In genomic region chr2:3769260-3769659, GRCm38 (mm10) we compare ENCODE assay signal across 9 mouse cellular contexts.
DNase-seq lines count a peak whose midpoint lies in the region; ATAC-seq lines count a peak whose summit lies in the region.
"Had no signal": no experiment of that assay in that cellular context is flagged by ENCODE, and none has a peak within 500 bp of the region (broad histone marks: within the 10 kb centered on the region; RNA-seq: fewer than 3 reads in every experiment).

No protein-coding gene starts in this region.

- no peak overlapping the region for H3K4me3 ChIP-seq in limb, embryonic 15.5 days
- H3K4me3 ChIP-seq: erythroblast, embryonic 14.5 days had no signal

- H3K9ac ChIP-seq in limb, embryonic 15.5 days, result no peak overlapping the region

- no peak overlapping the region for H3K4me2 ChIP-seq in limb, embryonic 15.5 days

- ATAC-seq in limb, embryonic 15.5 days (ENCODE audit: insufficient number of reproducible peaks, low FRiP score, low TSS enrichment, low read depth), result 0 out of 2 replicates have a peak, but pooled peaks have one; percentile 55

- H3K27ac ChIP-seq in limb, embryonic 15.5 days, result no peak overlapping the region

- H3K36me3 ChIP-seq in limb, embryonic 15.5 days, result peaks cover 3% of the 10 kb centered on the region; the same call in 1 of the 2 replicates

- DNase-seq in 3T3-L1 (ENCODE audit: low read depth, low spot score), result peak; percentile 85
- peak; percentile 72 for DNase-seq in T-cell, adult 2 months (ENCODE audit: low spot score)
- peak; percentile 84 to 89 for DNase-seq in cerebellum, postnatal 25 days
- peak; percentile 27 for DNase-seq in gastrocnemius, postnatal 25 days
- peak; percentile 76 for DNase-seq in kidney, adult 9 months
- DNase-seq in neural tube, embryonic 10.5 days (ENCODE audit: extremely low spot score, low spot score), result peak; percentile 77
- peak; percentile 38 to 49 for DNase-seq in thymus, adult 18-20 months

- 30% methylated on average over 6 of the region's 6 CpGs for WGBS in limb, embryonic 15.5 days

- no peaks in the 10 kb centered on the region for H3K27me3 ChIP-seq in limb, embryonic 15.5 days

- H3K9me3 ChIP-seq in limb, embryonic 15.5 days, result no peaks in the 10 kb centered on the region

- peaks cover 19% of the 10 kb centered on the region for H3K4me1 ChIP-seq in limb, embryonic 15.5 days

Comparison
In these comparisons a context has a peak if more than half of its experiments do, and no peak if none do; other contexts are left out.
1. DNase-seq: peak in every context shown above with its lines; median percentile 86 in cerebellum, postnatal 25 days; 85 in 3T3-L1; 77 in neural tube, embryonic 10.5 days; 76 in kidney, adult 9 months; 72 in T-cell, adult 2 months; 44 in thymus, adult 18-20 months; 27 in gastrocnemius, postnatal 25 days.